Mouse (Mus musculus): ENCODE results near the gene Cubn. TPM values are rescaled to one million over a fixed set of nuclear protein-coding genes. Genes with fewer than 3 reads are reported as not detected.
A peak's percentile ranks its signal among the peaks of the same experiment; 100 is the strongest.

Cubn gene
- polyA plus RNA-seq, 1 experiment from 2014 or later, result 0.23 TPM

GRCm38 (mm10) chr2:13527125-13527524, 35.5 kb upstream of the Cubn start:
- ATAC-seq (ENCODE audit: low FRiP score), result peak; percentile 50; the same call in 1 of the 2 replicates
- H3K36me3 ChIP-seq (ENCODE audit: control insufficient read depth, insufficient read depth, low read length), result no peaks in the 10 kb centered on the region
- H3K27ac ChIP-seq (ENCODE audit: low read depth, low read length), result no peak overlapping the region

DNA sequence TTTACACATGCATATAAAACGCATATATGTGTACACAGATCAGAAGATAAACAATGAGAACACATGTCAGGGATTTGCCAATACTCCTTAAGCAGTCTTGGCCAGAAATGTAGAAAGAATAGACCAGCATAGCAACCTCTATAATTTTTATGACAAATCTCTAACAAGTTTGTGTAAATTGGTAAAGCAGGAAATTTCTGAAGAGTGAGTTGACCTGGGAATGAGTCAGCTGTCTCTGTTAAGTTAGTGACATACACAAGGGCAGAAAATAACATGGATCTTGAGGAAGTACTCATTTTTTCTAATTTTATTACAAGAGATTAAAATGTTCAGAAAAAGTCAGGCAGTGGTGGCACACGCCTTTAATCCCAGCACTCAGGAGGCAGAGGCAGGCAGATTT, 34.6 kb upstream of the Cubn start:
- Histone ChIP-seq H3K9ac (ENCODE audit: low read depth, low read length) (no peak overlapping the region), H3K9me3 (ENCODE audit: control insufficient read depth, low read length) (no peaks in the 10 kb centered on the region), H3K36me3 (ENCODE audit: control insufficient read depth, insufficient read depth, low read length) (no peaks in the 10 kb centered on the region), H3K4me2 (replicated peaks; ENCODE audit: low read depth, low read length) (no peak overlapping the region), H3K27ac (ENCODE audit: low read depth, low read length) (no peak overlapping the region), H3K27me3 (ENCODE audit: control insufficient read depth, insufficient read depth, low read length) (no peaks in the 10 kb centered on the region), H3K4me3 (ENCODE audit: low read depth, low read length) (no peak overlapping the region), H3K4me1 (replicated peaks; ENCODE audit: control insufficient read depth, insufficient read depth, low read length) (no peaks in the 10 kb centered on the region; the same call in 1 of the 2 replicates)
- WGBS, result 90% methylated on average over 2 of the region's 2 CpGs
- DNase-seq (ENCODE audit: low spot score) (no peak), ATAC-seq (ENCODE audit: low FRiP score) (no peak)

More at GRCm38 (mm10) chr2:13527125-13527524, 35.5 kb upstream of the Cubn start:
- 53% methylated on average over 2 of the region's 2 CpGs for WGBS
- H3K4me2 ChIP-seq (replicated peaks; ENCODE audit: low read depth, low read length), result no peak overlapping the region
- H3K9ac ChIP-seq (ENCODE audit: low read depth, low read length), result no peak overlapping the region
- no peaks in the 10 kb centered on the region for H3K9me3 ChIP-seq (ENCODE audit: control insufficient read depth, low read length)
- no peaks in the 10 kb centered on the region; the same call in 1 of the 2 replicates for H3K4me1 ChIP-seq (replicated peaks; ENCODE audit: control insufficient read depth, insufficient read depth, low read length)
- DNase-seq (ENCODE audit: low spot score), result no peak
- no peak overlapping the region for H3K4me3 ChIP-seq (ENCODE audit: low read depth, low read length)
- no peaks in the 10 kb centered on the region for H3K27me3 ChIP-seq (ENCODE audit: control insufficient read depth, insufficient read depth, low read length)

GRCm38 (mm10) chr2:13523540-13524456, 32.2 kb upstream of the Cubn start:
- H3K4me1 ChIP-seq (replicated peaks; ENCODE audit: control insufficient read depth, insufficient read depth, low read length), result no peaks in the 10 kb centered on the region; the same call in 1 of the 2 replicates
- no peak overlapping the region for H3K4me3 ChIP-seq (ENCODE audit: low read depth, low read length)
- no peak overlapping the region for H3K9ac ChIP-seq (ENCODE audit: low read depth, low read length)
- H3K36me3 ChIP-seq (ENCODE audit: control insufficient read depth, insufficient read depth, low read length), result no peaks in the 10 kb centered on the region
- 71% methylated on average over 8 of the region's 8 CpGs for WGBS
- H3K27ac ChIP-seq (ENCODE audit: low read depth, low read length), result no peak overlapping the region
- DNase-seq (ENCODE audit: low spot score), result no peak
- H3K4me2 ChIP-seq (replicated peaks; ENCODE audit: low read depth, low read length), result no peak overlapping the region
- no peaks in the 10 kb centered on the region for H3K27me3 ChIP-seq (ENCODE audit: control insufficient read depth, insufficient read depth, low read length)
- 0 out of 2 replicates have a peak, but pooled peaks have one; percentile 13 for ATAC-seq (ENCODE audit: low FRiP score)
- no peaks in the 10 kb centered on the region for H3K9me3 ChIP-seq (ENCODE audit: control insufficient read depth, low read length)

DNA sequence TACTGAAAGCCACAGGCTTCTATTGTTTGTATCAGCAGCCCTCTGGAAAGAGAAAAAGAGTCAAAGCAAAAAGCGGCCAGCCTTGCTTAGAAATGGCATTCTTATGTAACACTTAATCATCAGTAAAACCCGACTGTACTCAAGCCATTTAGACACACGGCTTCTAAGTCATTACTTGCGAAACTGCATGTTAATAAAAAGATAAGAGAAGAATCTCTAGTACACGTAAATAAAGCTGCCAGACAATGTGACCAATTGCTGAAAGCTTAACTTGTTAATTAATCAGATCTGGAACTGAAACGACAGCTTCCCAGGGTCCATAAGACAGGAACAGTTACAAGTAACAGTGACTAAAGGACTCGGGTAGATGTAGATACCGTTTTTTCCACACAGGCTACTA, 30.5 kb upstream of the Cubn start:
- ATAC-seq (ENCODE audit: low FRiP score) (no peak), DNase-seq (ENCODE audit: low spot score) (no peak)
- Histone ChIP-seq H3K4me3 (ENCODE audit: low read depth, low read length) (no peak overlapping the region), H3K36me3 (ENCODE audit: control insufficient read depth, insufficient read depth, low read length) (no peaks in the 10 kb centered on the region), H3K4me2 (replicated peaks; ENCODE audit: low read depth, low read length) (no peak overlapping the region), H3K27me3 (ENCODE audit: control insufficient read depth, insufficient read depth, low read length) (no peaks in the 10 kb centered on the region), H3K4me1 (replicated peaks; ENCODE audit: control insufficient read depth, insufficient read depth, low read length) (no peaks in the 10 kb centered on the region), H3K9me3 (ENCODE audit: control insufficient read depth, low read length) (no peaks in the 10 kb centered on the region), H3K9ac (ENCODE audit: low read depth, low read length) (no peak overlapping the region), H3K27ac (ENCODE audit: low read depth, low read length) (no peak overlapping the region)
- 55% methylated on average over 8 of the region's 8 CpGs for WGBS

- H3K36me3 ChIP-seq (ENCODE audit: control insufficient read depth, insufficient read depth, low read length), result no peaks in the 10 kb centered on the region
- no peak overlapping the region for H3K4me2 ChIP-seq (replicated peaks; ENCODE audit: low read depth, low read length)
- no peak overlapping the region for H3K9ac ChIP-seq (ENCODE audit: low read depth, low read length)
- ATAC-seq (ENCODE audit: low FRiP score), result no peak
- H3K9me3 ChIP-seq (ENCODE audit: control insufficient read depth, low read length), result no peaks in the 10 kb centered on the region
- no peak overlapping the region for H3K27ac ChIP-seq (ENCODE audit: low read depth, low read length)
- 44% methylated on average over 4 of the region's 4 CpGs for WGBS
- no peaks in the 10 kb centered on the region for H3K27me3 ChIP-seq (ENCODE audit: control insufficient read depth, insufficient read depth, low read length)
- no peak overlapping the region for H3K4me3 ChIP-seq (ENCODE audit: low read depth, low read length)
- no peak for DNase-seq (ENCODE audit: low spot score)
- H3K4me1 ChIP-seq (replicated peaks; ENCODE audit: control insufficient read depth, insufficient read depth, low read length), result no peaks in the 10 kb centered on the region
Measured at GRCm38 (mm10) chr2:13514949-13515348, 23.3 kb upstream of the Cubn start.

GRCm38 (mm10) chr2:13502717-13503116, 11.1 kb upstream of the Cubn start:
- 88% methylated on average over 2 of the region's 2 CpGs for WGBS
- Histone ChIP-seq H3K4me3 (ENCODE audit: low read depth, low read length) (no peak overlapping the region), H3K27ac (ENCODE audit: low read depth, low read length) (no peak overlapping the region), H3K27me3 (ENCODE audit: control insufficient read depth, insufficient read depth, low read length) (no peaks in the 10 kb centered on the region), H3K9ac (ENCODE audit: low read depth, low read length) (no peak overlapping the region), H3K9me3 (ENCODE audit: control insufficient read depth, low read length) (no peaks in the 10 kb centered on the region), H3K36me3 (ENCODE audit: control insufficient read depth, insufficient read depth, low read length) (no peaks in the 10 kb centered on the region), H3K4me1 (replicated peaks; ENCODE audit: control insufficient read depth, insufficient read depth, low read length) (no peaks in the 10 kb centered on the region; the same call in 1 of the 2 replicates), H3K4me2 (replicated peaks; ENCODE audit: low read depth, low read length) (no peak overlapping the region)
- DNase-seq (ENCODE audit: low spot score), result no peak
- no peak for ATAC-seq (ENCODE audit: low FRiP score)

DNA sequence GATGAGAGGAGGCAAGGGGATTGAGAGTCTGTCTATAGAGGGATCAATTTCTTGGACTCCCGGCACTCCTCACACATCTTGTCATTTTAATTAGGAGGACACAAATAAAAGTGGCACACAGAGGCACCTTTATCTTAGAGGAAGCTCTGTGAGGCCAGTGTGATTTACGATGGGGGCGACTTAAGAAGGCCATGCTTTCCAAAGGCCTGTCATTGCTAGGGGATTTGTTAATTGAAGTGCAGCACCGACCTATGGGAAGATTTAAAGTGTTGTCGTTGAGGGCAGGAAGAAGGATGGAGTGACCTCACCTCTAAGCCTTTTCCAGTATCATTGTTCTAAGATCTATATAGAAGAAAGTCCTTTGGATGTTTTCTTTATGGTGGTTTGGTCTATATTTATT, 9.9 kb upstream of the Cubn start:
- no peak for ATAC-seq (ENCODE audit: low FRiP score)
- no peaks in the 10 kb centered on the region for H3K9me3 ChIP-seq (ENCODE audit: control insufficient read depth, low read length)
- H3K4me1 ChIP-seq (replicated peaks; ENCODE audit: control insufficient read depth, insufficient read depth, low read length), result no peaks in the 10 kb centered on the region; the same call in 1 of the 2 replicates
- no peak overlapping the region for H3K4me3 ChIP-seq (ENCODE audit: low read depth, low read length)
- no peak for DNase-seq (ENCODE audit: low spot score)
- no peaks in the 10 kb centered on the region for H3K27me3 ChIP-seq (ENCODE audit: control insufficient read depth, insufficient read depth, low read length)
- H3K9ac ChIP-seq (ENCODE audit: low read depth, low read length), result no peak overlapping the region
- H3K36me3 ChIP-seq (ENCODE audit: control insufficient read depth, insufficient read depth, low read length), result no peaks in the 10 kb centered on the region
- H3K27ac ChIP-seq (ENCODE audit: low read depth, low read length), result no peak overlapping the region
- WGBS, result 53% methylated on average over 5 of the region's 5 CpGs
- H3K4me2 ChIP-seq (replicated peaks; ENCODE audit: low read depth, low read length), result no peak overlapping the region

DNA sequence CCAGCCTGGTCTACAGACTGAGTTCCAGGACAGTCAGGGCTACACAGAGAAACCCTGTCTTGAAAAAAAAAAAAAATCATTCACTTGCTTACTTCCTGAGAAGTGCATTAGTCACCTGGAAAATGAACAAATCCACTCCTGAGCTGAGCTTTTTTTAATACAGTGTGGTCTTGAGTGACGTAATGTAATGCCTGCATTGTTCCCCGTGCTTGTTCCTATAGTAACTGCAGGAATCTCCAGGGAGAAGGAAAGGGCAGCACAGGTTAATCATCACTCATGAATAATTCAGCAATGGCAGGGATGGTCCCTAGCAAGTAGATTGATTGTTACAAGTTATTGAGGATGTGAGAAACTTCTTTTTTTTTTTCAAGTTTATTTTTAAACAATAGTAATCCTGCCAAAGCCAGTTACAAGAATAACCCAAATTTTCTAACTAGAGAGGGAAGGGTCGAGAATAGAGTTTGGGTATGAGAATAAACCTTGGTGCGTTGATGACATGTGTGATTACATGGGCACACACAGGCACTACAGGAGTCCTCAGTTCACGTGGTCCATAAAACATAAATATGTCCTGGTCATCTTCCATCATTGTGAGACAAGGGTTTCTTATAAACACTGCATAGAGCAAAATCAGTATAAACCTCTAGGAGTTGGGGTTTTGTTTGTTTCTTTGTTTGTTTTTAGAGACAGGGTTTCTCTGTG, 8.8 kb upstream of the Cubn start:
- H3K4me2 ChIP-seq (replicated peaks; ENCODE audit: low read depth, low read length), result no peak overlapping the region
- peak; percentile 80 for DNase-seq (ENCODE audit: low spot score)
- H3K27ac ChIP-seq (ENCODE audit: low read depth, low read length), result no peak overlapping the region
- no peak overlapping the region for H3K4me3 ChIP-seq (ENCODE audit: low read depth, low read length)
- no peaks in the 10 kb centered on the region for H3K36me3 ChIP-seq (ENCODE audit: control insufficient read depth, insufficient read depth, low read length)
- H3K4me1 ChIP-seq (replicated peaks; ENCODE audit: control insufficient read depth, insufficient read depth, low read length), result no peaks in the 10 kb centered on the region; the same call in 1 of the 2 replicates
- H3K27me3 ChIP-seq (ENCODE audit: control insufficient read depth, insufficient read depth, low read length), result no peaks in the 10 kb centered on the region
- ATAC-seq (ENCODE audit: low FRiP score), result peak; percentile 94
- H3K9ac ChIP-seq (ENCODE audit: low read depth, low read length), result no peak overlapping the region
- WGBS, result 40% methylated on average over 5 of the region's 5 CpGs
- H3K9me3 ChIP-seq (ENCODE audit: control insufficient read depth, low read length), result no peaks in the 10 kb centered on the region

Measured in hindbrain, embryonic 11.5 days (tissue).